Mouse (Mus musculus) liver, postnatal 0 days (tissue): ENCODE results near the gene Mat1a.

Experiments used
- CTCF ChIP-seq: sonication (generic); IDR thresholded peaks from 2 replicates; pipeline ENCODE4 v1.5.1; 2016; ENCODE audit warnings: antibody characterized with exemption, low read depth
- EP300 ChIP-seq: IDR thresholded peaks from 2 replicates; pipeline ENCODE4 v1.6.1; 2016; ENCODE audit warnings: antibody characterized with exemption, low read depth, mild to moderate bottlenecking

DNA sequence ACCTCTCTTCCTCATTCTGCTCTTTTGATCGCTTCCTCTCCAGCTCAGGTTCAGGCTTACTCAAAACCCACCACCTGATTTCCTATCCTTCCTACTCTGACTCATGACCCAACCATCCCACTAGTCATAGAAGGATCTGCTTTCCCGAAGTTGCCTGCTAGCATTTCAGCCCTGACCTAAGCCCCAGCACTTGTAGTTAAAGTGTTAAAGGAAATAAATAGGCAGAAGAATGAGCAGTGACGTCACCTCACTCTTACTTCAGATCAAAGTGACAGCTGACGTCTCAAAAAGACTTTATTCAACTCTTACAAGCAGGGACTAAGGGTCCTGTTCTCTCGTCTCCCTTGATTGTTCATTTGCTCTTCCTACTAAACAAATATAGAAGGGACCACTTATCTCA, 62.4 kb downstream of the Mat1a start:
- TF ChIP-seq EP300 (no peak), CTCF (no peak)
